Mouse (Mus musculus) hindbrain, embryonic 11.5 days (tissue): ENCODE measurements at regions not wholly inside any gene's neighbourhood (a gene's known extent, or its start where the extent isn't known, plus 50 kb on each side); places are given as distances from the start of the nearest gene placed in this dataset.
"Not testable (repeated sequence)": the region's sequence is repeated elsewhere in the genome, so short reads cannot be mapped to it uniquely, and the experiment has no call there.

Experiments
- ATAC-seq: fragments of 200-750 bp; cut with Nextera tagmentation; 2 replicates; pipeline ENCODE4 v1.8.0; 2017; ENCODE audit warnings: mild to moderate bottlenecking, moderate TSS enrichment, moderate library complexity; ENCODE audit not compliant: low FRiP score
- DNase-seq: peaks from one replicate; pipeline ENCODE4 v3.0.0-alpha.2; 2015; ENCODE audit warnings: low spot score
- H3K27ac ChIP-seq: fragments of 300-500 bp; sonication (generic); 2 replicates; pipeline ENCODE4 v1.5.1; 2014; ENCODE audit warnings: mild to moderate bottlenecking, low read depth, low read length
- H3K27me3 ChIP-seq: fragments of 300-500 bp; sonication (generic); 2 replicates; pipeline ENCODE4 v1.6.1; 2014; ENCODE audit warnings: mild to moderate bottlenecking, low read length, moderate library complexity, mixed read lengths; ENCODE audit not compliant: control insufficient read depth, insufficient read depth
- H3K36me3 ChIP-seq: fragments of 300-500 bp; sonication (generic); 2 replicates; pipeline ENCODE4 v1.6.1; 2014; ENCODE audit warnings: mild to moderate bottlenecking, low read length, moderate library complexity, mixed read lengths; ENCODE audit not compliant: control insufficient read depth, insufficient read depth
- H3K4me1 ChIP-seq: fragments of 300-500 bp; sonication (generic); replicated peaks from 2 replicates; pipeline ENCODE4 v1.6.1; 2014; ENCODE audit warnings: low read length, mixed read lengths; ENCODE audit not compliant: control insufficient read depth, insufficient read depth
- H3K4me2 ChIP-seq: fragments of 300-500 bp; sonication (generic); replicated peaks from 2 replicates; pipeline ENCODE4 v1.6.1; 2014; ENCODE audit warnings: mild to moderate bottlenecking, low read depth, low read length
- H3K4me3 ChIP-seq: fragments of 300-500 bp; sonication (generic); 2 replicates; pipeline ENCODE4 v1.5.1; 2014; ENCODE audit warnings: low read depth, low read length
- H3K9ac ChIP-seq: fragments of 300-500 bp; sonication (generic); 2 replicates; pipeline ENCODE4 v1.6.1; 2014; ENCODE audit warnings: low read depth, low read length
- H3K9me3 ChIP-seq: fragments of 300-500 bp; sonication (generic); 2 replicates; pipeline ENCODE4 v1.6.1; 2016; ENCODE audit warnings: low read length; ENCODE audit not compliant: control insufficient read depth
- WGBS: fragments of 180-500 bp; shearing (Covaris S2); extraction: QIAGEN DNeasy Blood & Tissue Kit; methylation state at CpG from one replicate; pipeline ENCODE4 v1.1.7; 2014; 5-methylcytosine and 5-hydroxymethylcytosine counted together

GRCm38 (mm10) chr10:117454171-117454500 is 74.3 kb upstream of the Cpsf6 start:
- Histone ChIP-seq H3K4me2 (no peak overlapping the region), H3K4me3 (no peak overlapping the region), H3K9ac (no peak overlapping the region), H3K27ac (no peak overlapping the region), H3K27me3 (no peaks in the 10 kb centered on the region; the same call in 1 of the 2 replicates), H3K4me1 (no peaks in the 10 kb centered on the region), H3K36me3 (no peaks in the 10 kb centered on the region), H3K9me3 (no peaks in the 10 kb centered on the region)
- WGBS, result 94% methylated on average over 3 of the region's 3 CpGs
- DNase-seq, result no peak
- no peak for ATAC-seq

DNA sequence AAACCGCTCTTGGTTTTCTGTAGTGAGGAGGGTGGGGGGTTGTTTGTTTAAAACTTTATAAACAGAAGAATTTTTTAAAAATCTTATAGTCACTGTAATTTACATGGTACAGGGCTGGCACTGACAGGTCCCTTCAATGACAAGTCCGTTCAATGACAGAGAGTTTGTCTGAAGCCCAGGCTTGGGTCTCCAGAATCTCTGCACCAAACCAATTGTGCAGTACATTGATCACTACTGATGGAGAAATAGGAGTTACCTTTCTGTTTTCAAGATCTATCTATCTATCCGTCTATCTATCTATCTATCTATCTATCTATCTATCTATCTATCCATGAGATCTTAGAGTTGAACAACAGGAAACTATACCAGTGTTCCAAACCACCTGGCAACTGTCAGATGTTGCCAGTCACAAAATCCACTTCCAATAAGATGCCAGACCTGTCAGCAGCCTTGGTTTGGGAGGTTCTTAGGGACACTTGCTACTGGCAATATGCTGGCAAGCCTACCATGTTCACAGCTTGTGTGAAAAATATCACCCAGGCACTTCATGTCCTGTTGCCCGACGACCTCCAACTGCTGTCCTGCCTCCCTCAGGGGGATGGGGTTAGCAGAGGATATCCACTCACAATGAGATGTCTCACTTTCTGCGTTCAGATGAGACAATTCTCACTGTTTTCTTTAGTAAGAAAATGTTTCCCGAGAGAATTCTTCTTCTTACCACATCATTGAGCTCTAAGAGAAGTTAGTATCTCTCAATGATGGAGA is 73.8 kb upstream of the Cpsf6 start:
- H3K4me2 ChIP-seq, result no peak overlapping the region
- H3K9me3 ChIP-seq, result no peaks in the 10 kb centered on the region
- ATAC-seq (no peak), DNase-seq (no peak)
- 84% methylated on average over 7 of the region's 7 CpGs for WGBS
- H3K4me3 ChIP-seq, result no peak overlapping the region
- no peaks in the 10 kb centered on the region for H3K4me1 ChIP-seq
- no peak overlapping the region for H3K9ac ChIP-seq
- no peaks in the 10 kb centered on the region; the same call in 1 of the 2 replicates for H3K27me3 ChIP-seq
- no peak overlapping the region for H3K27ac ChIP-seq
- no peaks in the 10 kb centered on the region for H3K36me3 ChIP-seq

DNA sequence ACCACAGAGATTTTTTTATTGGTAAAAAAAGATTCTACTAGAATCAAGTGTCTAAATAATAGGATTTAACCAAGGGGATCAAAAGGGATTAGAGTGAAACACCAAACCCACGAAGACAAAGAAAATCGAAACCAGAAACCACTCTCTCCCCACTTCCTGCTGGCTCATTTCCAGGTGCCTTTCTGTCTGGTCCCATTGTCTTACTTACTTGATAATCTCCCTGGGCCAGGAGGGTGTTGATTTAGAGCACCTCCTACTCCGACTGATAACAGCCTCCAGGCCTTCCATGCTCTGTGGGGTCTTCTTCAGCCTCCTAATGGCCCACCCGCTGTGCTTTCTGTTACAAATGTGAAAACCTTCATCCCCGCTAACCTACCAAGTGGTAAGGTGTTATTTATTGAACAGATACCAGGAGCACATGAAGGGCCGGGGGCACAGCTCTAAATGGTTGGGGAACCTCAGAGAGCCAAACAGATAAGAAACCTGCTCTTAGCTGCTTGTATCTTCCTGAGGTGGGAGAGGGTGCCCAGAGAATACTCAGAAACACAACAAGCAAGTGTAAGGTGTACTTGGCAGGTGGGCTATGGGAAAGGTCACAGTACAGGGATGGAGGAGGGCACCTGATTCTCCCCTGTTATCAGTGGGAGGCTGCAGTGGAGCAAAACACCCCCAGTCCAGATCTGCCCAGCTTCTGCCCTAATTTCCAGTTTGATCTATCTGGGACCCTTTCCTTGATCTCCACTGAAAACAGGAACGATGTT is 72.6 kb upstream of the Cpsf6 start:
- H3K27me3 ChIP-seq, result no peaks in the 10 kb centered on the region; the same call in 1 of the 2 replicates
- no peak overlapping the region for H3K4me3 ChIP-seq
- DNase-seq (no peak), ATAC-seq (no peak)
- no peaks in the 10 kb centered on the region for H3K9me3 ChIP-seq
- no peaks in the 10 kb centered on the region for H3K4me1 ChIP-seq
- H3K27ac ChIP-seq, result no peak overlapping the region
- 36% methylated on average over 7 of the region's 7 CpGs for WGBS
- H3K9ac ChIP-seq, result no peak overlapping the region
- H3K4me2 ChIP-seq, result no peak overlapping the region
- no peaks in the 10 kb centered on the region for H3K36me3 ChIP-seq

DNA sequence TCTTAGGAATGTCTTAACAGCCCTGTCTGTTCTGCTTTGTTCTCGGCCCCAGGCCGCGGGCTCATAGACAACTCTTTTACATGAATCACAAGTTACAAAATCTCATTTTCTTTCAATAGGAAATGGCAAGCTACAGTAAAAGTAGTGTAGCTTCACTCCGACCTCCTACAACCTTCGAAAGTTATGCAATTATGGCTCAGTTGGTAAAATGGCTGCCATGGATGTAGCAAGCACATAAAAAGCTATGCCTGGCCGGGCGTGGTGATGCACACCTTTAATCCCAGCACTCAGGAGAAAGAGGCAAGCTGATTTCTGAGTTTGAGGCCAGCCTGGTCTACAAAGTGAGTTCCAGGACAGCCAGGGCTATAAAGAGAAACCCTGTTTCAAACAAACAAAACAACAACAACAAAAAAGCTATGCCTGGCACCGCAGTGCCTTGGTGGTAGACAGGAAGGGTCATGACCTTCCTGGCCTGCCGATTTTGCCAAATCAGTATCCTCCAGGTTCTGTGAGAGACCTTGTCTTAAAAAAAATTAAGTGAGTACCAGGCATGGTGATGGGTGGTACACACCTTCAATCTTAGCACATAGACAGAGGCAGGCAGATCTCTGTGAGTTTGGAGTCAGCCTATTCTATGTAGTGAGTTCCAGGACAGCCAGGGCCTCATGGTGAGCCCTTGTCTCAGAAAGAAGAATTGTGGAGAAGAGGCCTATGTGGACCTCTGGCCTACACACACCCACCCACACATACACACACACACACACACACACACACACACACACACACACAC is 71.8 kb upstream of the Cpsf6 start:
- DNase-seq (no peak), ATAC-seq (no peak)
- Histone ChIP-seq H3K9ac (no peak overlapping the region), H3K9me3 (no peaks in the 10 kb centered on the region), H3K27me3 (no peaks in the 10 kb centered on the region; the same call in 1 of the 2 replicates), H3K4me1 (no peaks in the 10 kb centered on the region), H3K4me3 (no peak overlapping the region), H3K27ac (no peak overlapping the region), H3K36me3 (no peaks in the 10 kb centered on the region), H3K4me2 (no peak overlapping the region)
- 91% methylated on average over 9 of the region's 9 CpGs for WGBS

DNA sequence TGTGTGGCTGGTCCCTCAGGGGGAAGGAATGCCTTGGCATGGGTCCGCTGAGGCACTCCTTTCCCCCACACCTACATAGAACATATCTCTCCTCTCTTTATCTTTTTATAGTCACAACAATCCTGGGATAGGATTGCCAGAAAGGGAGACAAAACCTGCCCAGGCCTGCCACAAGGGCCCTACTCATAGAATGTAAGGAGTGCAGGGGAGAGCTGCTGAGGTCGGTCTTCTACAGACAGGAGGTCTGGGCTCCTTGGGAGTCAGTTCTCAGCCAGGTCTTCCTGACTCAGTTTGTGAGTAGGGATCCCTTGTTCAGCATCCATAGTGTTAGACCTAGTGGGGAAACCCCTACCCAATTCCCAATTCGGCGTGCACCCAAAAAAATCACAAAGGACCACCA is 70.8 kb upstream of the Cpsf6 start:
- no peak overlapping the region for H3K27ac ChIP-seq
- no peaks in the 10 kb centered on the region for H3K4me1 ChIP-seq
- no peaks in the 10 kb centered on the region for H3K9me3 ChIP-seq
- 94% methylated on average over 4 of the region's 4 CpGs for WGBS
- H3K36me3 ChIP-seq, result no peaks in the 10 kb centered on the region
- H3K4me3 ChIP-seq, result no peak overlapping the region
- ATAC-seq, result no peak
- no peak overlapping the region for H3K4me2 ChIP-seq
- no peak for DNase-seq
- H3K27me3 ChIP-seq, result no peaks in the 10 kb centered on the region
- H3K9ac ChIP-seq, result no peak overlapping the region

- no peaks in the 10 kb centered on the region for H3K4me1 ChIP-seq
- no peak for DNase-seq
- no peak for ATAC-seq
- no peaks in the 10 kb centered on the region for H3K36me3 ChIP-seq
- no peak overlapping the region for H3K4me2 ChIP-seq
- H3K9me3 ChIP-seq, result no peaks in the 10 kb centered on the region
- WGBS, result 100% methylated on average over 1 of the region's 1 CpGs
- no peak overlapping the region for H3K27ac ChIP-seq
- H3K4me3 ChIP-seq, result no peak overlapping the region
- H3K27me3 ChIP-seq, result no peaks in the 10 kb centered on the region
- H3K9ac ChIP-seq, result no peak overlapping the region
These were observed 70.4 kb upstream of the Cpsf6 start for GRCm38 (mm10) chr10:117450240-117450569.

DNA sequence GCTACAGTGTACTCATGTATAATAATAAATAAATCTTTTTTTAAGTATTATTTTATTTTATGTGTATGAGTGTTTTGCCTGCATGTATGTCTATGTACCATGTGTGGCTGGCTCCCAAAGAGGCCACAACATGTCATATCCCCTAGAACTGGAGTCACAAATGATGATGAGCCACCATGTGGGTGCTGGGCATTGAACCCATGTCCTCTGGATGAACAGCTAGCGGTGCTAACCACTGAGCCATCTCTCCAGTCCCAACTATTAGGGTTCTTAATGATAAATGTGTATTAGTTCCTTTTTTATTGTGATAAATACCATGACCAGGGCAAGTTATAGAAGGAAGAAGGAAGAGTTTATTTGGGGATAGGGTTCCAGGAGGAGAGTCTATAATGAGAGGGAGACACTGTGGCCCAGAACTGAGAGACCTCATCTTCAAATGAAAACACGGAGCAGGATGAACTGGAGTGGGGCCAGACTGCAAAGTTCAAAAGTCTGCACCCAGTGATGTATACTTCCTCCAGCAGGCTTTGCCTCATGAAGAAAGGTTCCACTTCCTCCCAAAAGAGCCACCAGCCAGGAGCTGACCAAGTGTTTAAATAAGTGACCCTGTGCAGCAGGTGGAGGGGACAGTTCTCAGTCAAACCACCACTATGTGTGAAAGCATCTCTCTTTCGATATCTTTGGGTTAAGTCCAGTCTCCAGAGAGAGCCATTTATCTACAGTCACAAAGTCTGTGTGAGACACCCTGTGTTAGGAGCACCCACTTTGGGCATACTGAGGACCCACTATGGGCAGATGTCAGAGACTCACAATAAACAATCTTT is 69.8 kb upstream of the Cpsf6 start:
- ATAC-seq (no peak), DNase-seq (no peak)
- WGBS, result 92% methylated on average over 3 of the region's 3 CpGs
- no peak overlapping the region for H3K27ac ChIP-seq
- H3K4me2 ChIP-seq, result no peak overlapping the region
- no peaks in the 10 kb centered on the region for H3K9me3 ChIP-seq
- H3K4me3 ChIP-seq, result no peak overlapping the region
- no peak overlapping the region for H3K9ac ChIP-seq
- H3K4me1 ChIP-seq, result no peaks in the 10 kb centered on the region
- H3K27me3 ChIP-seq, result no peaks in the 10 kb centered on the region
- H3K36me3 ChIP-seq, result no peaks in the 10 kb centered on the region

GRCm38 (mm10) chr10:117448783-117449182 is 69.0 kb upstream of the Cpsf6 start:
- H3K27ac ChIP-seq, H3K36me3 ChIP-seq, DNase-seq, H3K4me3 ChIP-seq, H3K9me3 ChIP-seq, H3K9ac ChIP-seq, H3K4me2 ChIP-seq, ATAC-seq, H3K4me1 ChIP-seq, H3K27me3 ChIP-seq: not testable (repeated sequence)
- WGBS, result 95% methylated on average over 3 of the region's 3 CpGs
